Mouse (Mus musculus) liver (tissue): Measurements from ENCODE around the gene Vmo1.
"Not testable (repeated sequence)": the region's sequence is repeated elsewhere in the genome, so short reads cannot be mapped to it uniquely, and the experiment has no call there.

Experiments used
- DNase-seq: peaks from one replicate; pipeline ENCODE4 v3.0.0-alpha.2; 2020; ENCODE audit warnings: mixed read lengths

The Vmo1 gene

GRCm38 (mm10) chr11:70514288-70514687, at the start of gene Vmo1:
Gene Vmo1 (minus strand): TSS chr11:70514616.
- DNase-seq: no peak

GRCm38 (mm10) chr11:70563470-70564275, 49.3 kb upstream of the Vmo1 start:
- DNase-seq: peak; percentile 29

GRCm38 (mm10) chr11:70562995-70563469, 48.6 kb upstream of the Vmo1 start:
- no peak for DNase-seq

GRCm38 (mm10) chr11:70562287-70562994, 48.0 kb upstream of the Vmo1 start, which contains the start of gene Mink1:
Gene Mink1 (plus strand): TSS chr11:70562881.
- DNase-seq: peak; percentile 90

GRCm38 (mm10) chr11:70561937-70562286, 47.5 kb upstream of the Vmo1 start:
- no peak for DNase-seq

GRCm38 (mm10) chr11:70557545-70557944, 43.1 kb upstream of the Vmo1 start:
- no peak for DNase-seq

- DNase-seq: no peak
These were observed 39.5 kb upstream of the Vmo1 start for GRCm38 (mm10) chr11:70553940-70554339.

GRCm38 (mm10) chr11:70551526-70551925, 37.1 kb upstream of the Vmo1 start:
- DNase-seq: no peak

GRCm38 (mm10) chr11:70544496-70544895, 30.1 kb upstream of the Vmo1 start:
- DNase-seq: no peak

- no peak for DNase-seq
These were observed 27.0 kb upstream of the Vmo1 start for GRCm38 (mm10) chr11:70541415-70541814.

- DNase-seq: no peak
These were observed 26.5 kb upstream of the Vmo1 start for GRCm38 (mm10) chr11:70540928-70541327.

- peak; percentile 84 for DNase-seq
These were observed 25.6 kb upstream of the Vmo1 start, which contains the start of gene Pld2 for GRCm38 (mm10) chr11:70539877-70540587. Gene Pld2 (plus strand): TSS chr11:70540064.

GRCm38 (mm10) chr11:70539423-70539822, 25.0 kb upstream of the Vmo1 start:
- DNase-seq: no peak

GRCm38 (mm10) chr11:70532839-70533238, 18.4 kb upstream of the Vmo1 start, which contains the start of gene Gm40193:
Gene Gm40193 (minus strand): TSS chr11:70532939.
- no peak for DNase-seq

- not testable (repeated sequence) for DNase-seq
These were observed 16.6 kb upstream of the Vmo1 start for GRCm38 (mm10) chr11:70531065-70531464.

GRCm38 (mm10) chr11:70528610-70529009, 14.2 kb upstream of the Vmo1 start:
- no peak for DNase-seq

GRCm38 (mm10) chr11:70526211-70526610, 11.8 kb upstream of the Vmo1 start:
- DNase-seq: no peak

- no peak for DNase-seq
These were observed 11.3 kb upstream of the Vmo1 start for GRCm38 (mm10) chr11:70525726-70526125.

GRCm38 (mm10) chr11:70525184-70525678, 10.8 kb upstream of the Vmo1 start, which contains the start of gene Psmb6:
Gene Psmb6 (plus strand): TSS chr11:70525367.
- DNase-seq: peak; percentile 91

GRCm38 (mm10) chr11:70524782-70525181, 10.4 kb upstream of the Vmo1 start:
- DNase-seq: no peak

GRCm38 (mm10) chr11:70523306-70523989, 9.0 kb upstream of the Vmo1 start:
- DNase-seq: not testable (repeated sequence)

GRCm38 (mm10) chr11:70520178-70520769, 5.9 kb upstream of the Vmo1 start:
- DNase-seq: peak; percentile 26
